Mouse (Mus musculus) neutrophil, adult 5-6 weeks (primary cell): ENCODE results near the gene Idh2. TPM values are rescaled to one million over a fixed set of nuclear protein-coding genes. Genes with fewer than 3 reads are reported as not detected.

Experiments
- ATAC-seq: fragments of 151-379, 151-347 bp; 2 replicates; pipeline ENCODE4 v1.8.0; 2017; ENCODE audit warnings: mild to moderate bottlenecking, moderate TSS enrichment; ENCODE audit not compliant: insufficient number of reproducible peaks, poor library complexity, low FRiP score, severe bottlenecking; ENCODE audit errors: extremely low read depth
- total RNA-seq: library from RNA; stranded (forward); fragments of 200-1000 nt; gene quantifications from 2 replicates; pipeline ENCODE4 v1.2.3, GENCODE M21; 2017

Idh2 gene
- total RNA-seq, 1 experiment from 2014 or later: 18.0 TPM

DNA sequence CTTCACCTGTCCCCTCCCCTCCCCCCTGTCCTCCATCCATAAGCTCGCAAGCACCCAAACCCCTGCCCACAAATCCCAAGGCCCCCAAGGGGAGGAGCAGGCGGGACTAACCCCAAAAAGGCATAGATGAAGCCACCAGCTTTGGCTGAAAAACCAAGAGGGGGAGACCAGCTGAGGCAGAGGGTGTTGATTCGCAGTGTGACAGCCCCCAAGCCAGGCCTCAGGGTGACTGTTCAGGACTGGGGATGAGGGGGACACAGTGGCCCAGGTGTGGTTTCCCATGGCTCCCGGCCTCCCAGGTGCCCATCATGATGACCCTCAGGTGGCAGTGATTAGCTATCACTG, 23.4 kb downstream of the Idh2 start:
- ATAC-seq: no peak

DNA sequence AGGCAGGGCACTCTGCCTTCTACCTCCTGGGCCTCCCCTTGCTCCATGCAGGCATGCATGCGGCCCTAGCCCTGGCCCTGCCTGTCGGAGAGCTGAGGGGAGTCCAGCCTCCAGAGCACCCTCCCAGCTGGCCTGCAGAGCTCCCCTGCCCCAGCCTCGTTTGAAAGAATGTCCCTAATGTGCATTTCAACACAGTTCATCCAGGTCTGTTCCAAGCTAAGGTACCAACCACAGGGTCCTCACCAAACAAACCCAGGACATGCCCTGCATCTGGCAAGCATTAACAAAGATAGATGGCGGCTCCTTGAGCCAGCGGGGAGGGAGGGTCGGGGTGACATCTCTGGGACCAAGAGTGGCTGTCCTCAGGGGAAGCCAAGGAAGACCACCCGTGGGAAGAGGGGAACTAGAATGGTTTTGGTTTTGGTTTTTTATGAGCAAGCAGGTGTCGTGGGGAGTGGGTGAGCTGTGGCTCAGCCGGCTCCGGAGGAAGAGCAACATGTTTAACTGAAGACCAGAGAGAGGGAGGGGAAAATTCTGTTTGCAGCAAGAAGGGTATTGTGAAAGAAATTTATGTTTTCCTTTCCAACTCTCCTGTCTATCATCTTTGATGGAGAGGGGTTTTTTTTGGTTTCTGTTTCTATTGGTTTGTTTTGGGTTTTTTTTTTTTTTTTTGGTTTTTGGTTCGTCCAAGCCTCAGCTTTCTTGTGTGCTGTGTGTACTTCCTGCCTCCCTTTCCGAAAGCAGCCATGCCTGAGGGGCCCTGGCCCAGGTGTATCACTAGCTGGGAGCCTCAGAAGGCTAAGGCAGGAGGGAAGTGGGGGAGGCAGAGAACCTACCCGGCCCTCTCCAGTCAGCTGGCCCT, 24.0 kb downstream of the Idh2 start:
- peak; percentile 55; the same call in 1 of the 2 replicates for ATAC-seq

- ATAC-seq: no peak
These were observed 24.8 kb downstream of the Idh2 start for GRCm38 (mm10) chr7:80090191-80091003.

DNA sequence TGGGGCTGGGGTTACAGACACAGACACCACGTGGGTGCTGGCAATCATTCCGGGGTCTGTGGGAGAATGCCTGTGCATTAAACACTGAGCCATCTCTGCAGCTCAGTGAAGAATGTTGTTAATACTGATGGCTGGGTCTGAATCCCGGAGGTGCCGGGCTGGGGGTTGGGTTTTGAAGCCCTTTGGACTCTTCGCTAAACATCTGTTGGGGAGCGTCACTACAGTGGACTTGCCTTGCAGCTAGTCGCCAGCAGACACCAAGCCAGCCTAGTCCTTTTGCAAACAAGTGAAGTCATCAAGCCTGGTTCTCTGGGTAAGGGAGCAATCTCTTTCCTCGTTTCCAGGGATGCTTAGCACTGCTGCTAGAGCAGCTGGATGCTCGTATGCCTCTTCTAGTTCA, 27.0 kb downstream of the Idh2 start:
- ATAC-seq: no peak

DNA sequence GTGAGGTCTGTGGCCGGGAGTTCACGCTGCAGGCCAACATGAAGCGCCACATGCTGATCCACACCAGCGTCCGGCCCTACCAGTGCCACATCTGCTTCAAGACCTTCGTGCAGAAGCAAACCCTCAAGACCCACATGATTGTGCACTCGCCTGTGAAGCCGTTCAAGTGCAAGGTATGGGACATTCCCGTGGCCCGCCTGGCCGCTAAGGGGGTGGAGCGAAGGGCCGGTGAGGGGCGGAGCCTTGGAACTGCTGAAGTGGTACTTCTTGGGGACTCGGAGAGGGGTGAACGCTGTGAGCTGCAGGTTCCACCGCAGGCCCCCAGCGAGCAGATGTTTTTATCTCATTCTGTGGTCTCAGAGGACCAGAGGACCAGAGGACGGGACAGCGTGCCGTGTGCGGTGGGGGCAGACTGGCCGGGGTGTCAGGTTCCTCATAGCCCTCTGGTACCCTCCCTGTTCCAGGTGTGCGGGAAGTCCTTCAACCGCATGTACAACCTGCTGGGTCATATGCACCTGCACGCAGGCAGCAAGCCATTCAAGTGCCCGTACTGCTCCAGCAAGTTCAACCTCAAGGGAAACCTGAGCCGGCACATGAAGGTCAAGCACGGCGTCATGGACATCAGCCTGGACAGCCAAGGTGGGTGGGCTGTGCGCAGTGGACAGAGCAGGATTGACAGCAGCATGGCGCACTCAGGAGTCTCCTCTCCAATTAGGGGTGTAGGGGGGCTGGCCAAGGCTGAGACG, 29.0 kb downstream of the Idh2 start:
- ATAC-seq: no peak

GRCm38 (mm10) chr7:80084484-80084931, 30.7 kb downstream of the Idh2 start:
- ATAC-seq: peak; percentile 53

DNA sequence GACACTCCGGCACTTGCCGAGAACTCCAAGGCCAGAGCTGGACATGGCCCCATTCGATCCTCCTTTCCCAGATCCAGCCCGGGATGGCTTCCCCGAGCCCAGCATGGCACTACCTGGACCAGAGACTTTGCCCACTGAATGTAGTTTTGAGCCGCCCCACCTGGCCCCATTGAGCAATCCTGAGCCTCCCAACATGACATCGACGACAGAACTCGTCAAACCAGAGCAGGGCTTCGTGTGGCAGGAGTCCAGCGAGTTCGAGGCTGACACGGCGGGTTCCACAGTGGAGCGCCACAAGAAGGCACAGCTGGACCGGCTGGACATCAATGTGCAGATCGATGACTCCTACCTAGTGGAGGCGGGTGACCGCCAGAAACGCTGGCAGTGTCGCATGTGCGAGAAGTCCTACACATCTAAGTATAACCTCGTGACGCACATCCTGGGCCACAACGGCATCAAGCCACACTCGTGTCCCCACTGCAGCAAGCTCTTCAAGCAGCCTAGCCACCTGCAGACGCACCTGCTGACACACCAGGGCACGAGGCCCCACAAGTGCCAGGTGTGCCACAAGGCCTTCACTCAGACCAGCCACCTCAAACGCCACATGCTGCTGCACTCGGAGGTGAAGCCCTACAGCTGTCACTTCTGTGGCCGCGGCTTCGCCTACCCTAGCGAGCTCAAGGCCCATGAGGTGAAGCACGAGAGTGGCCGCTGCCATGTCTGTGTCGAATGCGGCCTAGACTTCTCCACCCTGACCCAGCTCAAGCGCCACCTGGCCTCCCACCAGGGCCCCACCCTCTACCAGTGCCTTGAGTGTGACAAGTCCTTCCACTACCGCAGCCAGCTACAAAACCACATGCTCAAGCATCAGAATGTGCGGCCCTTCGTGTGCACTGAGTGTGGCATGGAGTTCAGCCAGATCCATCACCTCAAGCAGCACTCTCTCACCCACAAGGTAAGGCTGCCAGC, 33.3 kb downstream of the Idh2 start:
- no peak for ATAC-seq

GRCm38 (mm10) chr7:80078792-80079301, 36.3 kb downstream of the Idh2 start:
- ATAC-seq: peak; percentile 52

GRCm38 (mm10) chr7:80077801-80078200, 37.4 kb downstream of the Idh2 start:
- no peak for ATAC-seq

GRCm38 (mm10) chr7:80076961-80077716, 38.1 kb downstream of the Idh2 start:
- no peak for ATAC-seq

- ATAC-seq: no peak
These were observed 39.1 kb downstream of the Idh2 start for GRCm38 (mm10) chr7:80075946-80076583.

- ATAC-seq: peak; percentile 83
These were observed 40.2 kb downstream of the Idh2 start for GRCm38 (mm10) chr7:80074921-80075441.

DNA sequence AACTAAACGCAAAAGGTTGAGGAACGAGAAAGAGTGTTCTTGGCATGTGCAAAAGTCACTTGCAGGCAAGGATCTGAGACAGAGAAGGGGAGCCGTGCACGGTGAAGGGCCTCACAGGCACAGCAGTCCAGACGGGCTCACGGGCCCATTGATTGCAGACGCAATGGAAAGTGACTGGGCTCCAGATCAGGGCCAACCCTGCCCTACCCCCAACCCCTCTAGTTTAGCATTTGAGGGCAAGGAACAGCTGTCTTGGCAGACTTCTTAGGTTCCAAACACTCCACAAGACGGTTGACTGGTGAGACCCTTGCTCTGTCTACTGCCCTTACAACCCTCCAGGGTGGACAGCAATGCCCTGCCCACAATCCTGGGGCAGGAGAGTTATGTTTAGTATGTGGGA, 41.7 kb downstream of the Idh2 start:
- no peak for ATAC-seq

- no peak for ATAC-seq
These were observed 42.9 kb downstream of the Idh2 start for GRCm38 (mm10) chr7:80072297-80072696.

GRCm38 (mm10) chr7:80071209-80071608, 44.0 kb downstream of the Idh2 start:
- no peak for ATAC-seq

- ATAC-seq: no peak
These were observed 45.4 kb downstream of the Idh2 start for GRCm38 (mm10) chr7:80069615-80070327.
